Mouse (Mus musculus) cerebellum, adult 2 months (tissue): Measurements from ENCODE around the gene Atp6v1d.

ENCODE experiments used
- CTCF ChIP-seq: fragments of 200-500 bp; IDR thresholded peaks from 2 replicates; pipeline ENCODE4 v1.5.1; 2011; ENCODE audit warnings: low read depth, mild to moderate bottlenecking, control low read depth, low read length, moderate library complexity, borderline replicate concordance; ENCODE audit not compliant: insufficient read depth
- POLR2A ChIP-seq: fragments of 200-500 bp; IDR thresholded peaks from 2 replicates; pipeline ENCODE4 v1.6.1; 2011; ENCODE audit warnings: low read length, control low read depth, borderline replicate concordance; ENCODE audit not compliant: insufficient read depth

- TF ChIP-seq CTCF (no peak), POLR2A (no peak)
Measured at GRCm38 (mm10) chr12:78901467-78901866, 40.0 kb upstream of the Atp6v1d start.
